Mouse (Mus musculus): ENCODE data around the gene Naa25. TPM values are rescaled to one million over a fixed set of nuclear protein-coding genes. Genes with fewer than 3 reads are reported as not detected.
A peak's percentile ranks its signal among the peaks of the same experiment; 100 is the strongest.

Naa25 gene
- total RNA-seq, 2 experiments from 2014 or later = 19.9 to 20.5 TPM

DNA sequence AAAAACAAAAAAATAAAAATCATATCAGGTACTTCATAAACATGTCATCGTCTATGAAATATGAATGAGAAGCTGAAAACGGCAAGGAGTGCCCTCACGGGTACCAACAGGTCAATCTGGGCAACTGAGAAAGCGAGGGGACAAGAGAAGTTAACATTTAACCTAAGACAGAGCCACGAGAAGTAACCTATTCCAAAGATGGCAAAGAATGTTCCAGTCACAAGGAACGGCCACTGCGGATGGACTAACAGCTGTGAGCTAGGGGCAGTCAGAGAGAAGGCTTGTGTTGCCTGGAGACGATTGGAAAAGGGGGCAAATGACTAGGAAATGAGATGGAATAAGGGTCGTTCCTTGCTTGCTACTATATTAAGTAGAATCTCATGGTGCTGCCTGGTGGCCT lies 52.7 kb downstream of the Naa25 start:
- intact Hi-C loops (cut with DNase I; ENCODE audit: low total_unique reads) = no loop called here
- no peak for DNase-seq

DNA sequence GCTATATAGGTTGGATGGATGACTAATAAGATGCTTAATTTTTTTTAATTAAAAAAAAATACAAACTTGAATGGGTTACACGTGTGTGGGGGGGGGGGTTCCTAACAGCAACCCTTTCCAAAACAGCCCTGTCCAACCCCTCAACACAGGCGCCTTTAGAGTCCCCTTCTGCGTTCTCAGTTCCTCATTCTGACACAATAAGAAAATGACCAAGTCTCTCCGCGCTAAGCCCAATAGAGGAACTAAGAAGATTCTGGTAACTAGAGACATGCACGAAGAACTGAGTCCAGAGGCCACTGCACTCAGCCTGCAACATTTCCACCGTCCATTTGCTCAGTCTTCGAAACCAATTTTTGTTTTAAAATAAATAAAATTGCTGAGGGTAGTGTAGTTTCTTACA lies 53.5 kb downstream of the Naa25 start:
- no peak for DNase-seq

GRCm38 (mm10) chr5:121451644-121452025 lies 53.9 kb downstream of the Naa25 start, which contains the start of gene Tmem116:
Tmem116 (plus strand) TSS chr5:121451893.
- intact Hi-C loops (cut with DNase I; ENCODE audit: low total_unique reads) = no loop called here
- DNase-seq = peak; percentile 31

More for the DNA sequence above, 53.5 kb downstream of the Naa25 start:
- intact Hi-C loops (cut with DNase I; ENCODE audit: low total_unique reads) = no loop called here

DNA sequence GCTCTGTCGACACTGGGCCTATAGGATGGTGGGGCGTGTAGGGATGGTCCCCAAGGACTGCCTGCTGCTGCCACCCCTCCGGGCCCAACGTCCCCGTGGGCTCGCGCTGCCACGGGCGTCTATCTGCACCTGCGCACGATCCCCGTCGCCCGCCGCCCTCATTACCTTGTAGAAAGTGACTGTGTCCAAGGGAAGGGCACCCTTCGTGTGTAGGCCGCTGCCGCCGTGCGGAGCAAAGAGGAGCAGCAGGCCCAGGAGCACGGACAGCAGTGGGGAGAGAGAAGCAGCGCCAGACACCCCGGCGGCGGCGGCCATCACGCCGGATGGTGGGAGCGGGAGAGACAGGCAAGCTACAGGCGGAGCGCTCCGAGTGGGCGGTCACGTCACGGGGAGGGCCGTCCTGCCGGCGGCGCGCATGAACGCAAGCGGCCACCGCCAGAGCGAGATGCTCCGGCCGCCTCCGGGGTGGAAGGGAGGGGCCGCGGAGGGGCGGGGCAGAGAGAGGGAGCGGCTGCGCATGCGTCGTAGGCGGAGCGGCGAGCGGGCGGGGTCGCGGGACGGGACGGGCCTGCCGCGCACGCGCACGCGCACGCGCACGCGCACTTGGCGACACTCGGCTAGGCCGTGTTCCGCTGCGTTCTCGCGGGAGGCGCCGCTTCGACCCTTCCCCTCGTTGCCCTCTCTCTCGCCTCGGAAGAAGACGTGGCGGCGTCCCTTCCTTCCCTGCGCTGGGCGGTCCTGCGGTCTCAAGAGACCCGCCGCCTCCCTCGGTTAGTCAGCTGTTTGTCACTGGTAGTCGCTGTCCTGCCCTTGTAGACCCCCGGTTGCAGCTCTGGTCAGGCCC lies 54.5 kb downstream of the Naa25 start, which contains the start of gene Erp29:
Gene Erp29, minus strand, starts transcription at position 481 of the 844 bp plus-strand sequence.
- DNase-seq = peak; percentile 99
- intact Hi-C loops (cut with DNase I; ENCODE audit: low total_unique reads) = no loop called here

DNA sequence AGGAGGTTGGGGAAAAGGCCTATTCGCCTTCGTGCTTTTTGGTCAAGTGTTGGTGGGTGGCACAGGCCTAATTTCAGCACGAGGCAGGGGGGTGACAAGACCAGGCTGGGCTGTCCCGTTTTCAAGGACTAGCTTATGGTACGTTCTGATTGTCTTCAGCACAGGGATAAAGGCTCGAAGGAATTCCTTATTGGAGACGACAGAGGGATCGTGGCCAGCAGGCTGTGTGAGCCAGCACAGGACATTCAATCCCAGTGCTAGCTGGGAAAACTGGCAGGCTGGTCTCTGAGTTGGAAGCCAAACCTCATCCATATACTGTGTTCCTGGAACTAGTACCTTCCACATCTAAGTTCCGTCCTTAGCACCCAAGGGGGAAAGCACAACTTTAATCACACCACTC lies 55.2 kb downstream of the Naa25 start:
- intact Hi-C loops (cut with DNase I; ENCODE audit: low total_unique reads) = no loop called here
- DNase-seq = peak; percentile 69

- intact Hi-C loops (cut with DNase I; ENCODE audit: low total_unique reads) = no loop called here
- DNase-seq = no peak
Measured at GRCm38 (mm10) chr5:121453743-121454502, 56.2 kb downstream of the Naa25 start.

GRCm38 (mm10) chr5:121454503-121454782 lies 56.7 kb downstream of the Naa25 start:
- DNase-seq = no peak
- intact Hi-C loops (cut with DNase I; ENCODE audit: low total_unique reads) = no loop called here

DNA sequence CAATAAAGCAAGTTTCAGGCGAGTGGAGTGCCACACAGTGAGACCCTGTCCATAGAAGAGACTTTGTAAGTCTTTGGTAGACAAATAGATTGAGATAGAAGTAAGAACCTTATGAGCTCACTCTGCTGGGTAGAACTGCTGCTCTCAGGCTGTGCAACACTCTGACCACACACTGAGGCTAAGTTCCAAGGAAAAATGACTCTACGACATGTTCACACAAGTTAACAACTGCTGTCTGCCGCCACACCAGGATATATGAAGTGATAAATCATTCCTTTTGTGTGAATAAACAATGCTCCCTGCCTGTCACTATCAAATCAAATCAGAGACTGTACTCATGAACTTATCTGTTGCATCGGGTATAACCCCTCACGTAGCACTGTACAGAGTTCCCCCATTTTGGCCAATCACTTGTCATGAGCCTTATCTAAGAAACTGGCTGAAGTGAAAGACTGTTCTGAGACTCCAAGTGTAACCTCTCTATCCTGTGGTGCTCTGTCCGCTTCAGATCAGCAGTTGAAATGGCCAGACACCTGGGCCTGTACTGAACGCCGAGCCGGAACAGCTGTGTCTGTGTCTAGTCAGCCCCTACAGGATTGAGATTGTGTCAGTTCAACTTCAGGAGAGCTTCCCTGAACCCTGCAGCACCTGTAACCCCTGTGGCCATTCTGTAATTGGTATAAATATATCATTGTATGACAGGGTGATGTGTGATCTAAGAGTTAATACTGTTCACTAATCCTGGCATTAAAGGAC lies 58.0 kb downstream of the Naa25 start:
- DNase-seq = no peak
- intact Hi-C loops (cut with DNase I; ENCODE audit: low total_unique reads) = no loop called here

DNA sequence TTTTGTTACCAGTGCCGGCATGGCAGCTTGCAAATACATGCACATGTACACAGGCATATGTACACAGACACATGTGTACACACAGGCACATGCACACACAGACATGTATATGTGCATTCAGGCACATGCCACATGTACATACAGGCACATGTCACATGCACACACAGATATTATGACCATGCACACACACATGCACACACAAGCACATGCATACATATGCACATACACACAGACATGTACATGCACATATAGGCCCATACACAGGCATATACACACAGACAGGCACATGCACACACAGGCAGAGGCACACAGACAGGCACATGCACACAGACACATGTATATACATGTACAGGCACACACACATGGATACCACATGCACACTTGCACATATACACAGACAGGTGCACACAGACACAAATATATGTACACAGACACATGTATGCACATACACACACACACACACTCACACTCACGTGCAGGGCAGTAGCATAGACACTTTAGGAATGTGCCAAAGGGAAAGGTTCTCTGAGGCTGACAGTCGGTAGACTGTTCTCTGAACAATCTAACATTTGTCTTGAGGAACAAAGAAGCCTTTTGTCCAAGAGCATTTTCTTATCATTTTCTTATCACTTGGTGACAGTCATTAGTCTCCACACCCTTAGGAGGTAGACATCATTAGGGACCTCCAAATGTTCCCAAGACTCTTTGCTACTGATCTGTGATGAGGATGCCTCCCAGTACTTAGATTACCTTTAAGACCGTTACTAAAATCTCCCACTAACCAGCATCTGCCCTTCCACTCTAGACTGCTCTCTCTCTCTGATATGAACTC lies 63.8 kb downstream of the Naa25 start:
- DNase-seq = no peak
- intact Hi-C loops (cut with DNase I; ENCODE audit: low total_unique reads) = no loop called here

DNA sequence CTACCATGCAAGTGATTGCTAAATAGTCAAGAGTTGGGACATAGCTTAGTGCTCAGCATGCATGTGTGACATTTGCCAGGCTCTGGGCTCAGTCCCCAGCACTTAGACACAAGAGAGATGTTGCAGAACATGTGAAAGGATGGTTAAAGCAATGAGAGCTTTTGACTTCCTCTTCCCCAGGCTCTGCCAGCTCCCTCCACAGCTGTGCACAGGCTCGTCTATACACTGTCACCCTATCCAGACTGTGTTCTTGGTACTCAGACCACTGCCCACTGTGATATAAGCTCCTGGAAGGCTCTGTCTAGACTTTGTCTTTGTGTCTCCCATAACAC lies 64.4 kb downstream of the Naa25 start:
- intact Hi-C loops (cut with DNase I; ENCODE audit: low total_unique reads) = no loop called here
- DNase-seq = no peak

DNA sequence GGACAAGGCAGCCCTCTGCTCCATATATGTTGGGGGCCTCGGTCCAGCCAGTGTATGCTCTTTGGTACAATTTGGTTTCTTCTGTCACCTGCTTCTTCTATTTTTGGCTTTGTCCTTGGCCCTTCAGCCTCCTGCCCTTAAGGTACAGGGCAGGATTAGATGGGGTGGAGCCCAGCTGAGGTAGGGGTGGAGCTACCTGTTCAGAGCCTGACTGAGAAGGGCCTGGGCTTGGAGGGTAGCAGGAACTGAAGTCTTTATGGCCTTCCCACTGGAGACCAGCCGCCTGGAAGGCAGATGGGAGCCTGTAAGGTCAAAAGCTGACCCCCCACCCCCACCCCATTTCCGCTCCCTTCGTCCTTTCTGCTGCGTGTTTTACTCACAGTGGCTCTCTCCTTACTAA lies 65.2 kb downstream of the Naa25 start:
- intact Hi-C loops (cut with DNase I; ENCODE audit: low total_unique reads) = no loop called here
- DNase-seq = no peak

DNA sequence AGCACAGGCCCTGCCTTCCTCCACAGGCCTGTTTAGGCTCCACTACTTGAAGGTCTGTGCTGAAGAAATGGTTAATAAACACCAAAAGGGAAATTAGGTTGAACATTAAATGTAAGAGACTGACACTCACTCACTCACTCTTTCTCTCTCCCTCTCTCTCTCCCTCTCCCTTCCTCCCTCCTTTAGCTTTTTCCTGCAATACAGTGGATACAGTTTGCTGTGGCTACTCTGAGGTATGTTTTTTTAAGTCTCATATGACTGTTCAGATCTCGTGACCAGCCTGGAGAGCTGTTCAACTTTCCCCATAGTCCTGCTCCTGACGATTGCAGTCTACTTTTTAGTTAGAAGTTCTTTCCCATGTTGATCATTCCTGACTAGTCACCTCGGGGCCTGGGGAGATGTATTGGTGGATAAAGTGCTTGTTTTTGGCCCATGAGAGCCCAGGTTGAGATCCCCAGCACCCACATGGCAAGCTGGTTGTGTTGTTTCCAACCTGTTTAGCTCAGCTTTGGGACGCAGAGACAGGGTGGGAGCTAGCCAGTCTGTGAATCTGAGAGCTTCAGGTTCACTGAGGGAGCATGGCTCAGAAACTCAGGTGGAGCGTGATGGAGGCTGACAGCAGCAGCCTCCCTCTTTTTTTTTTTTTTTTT lies 66.0 kb downstream of the Naa25 start:
- intact Hi-C loops (cut with DNase I; ENCODE audit: low total_unique reads) = no loop called here
- DNase-seq = no peak

DNA sequence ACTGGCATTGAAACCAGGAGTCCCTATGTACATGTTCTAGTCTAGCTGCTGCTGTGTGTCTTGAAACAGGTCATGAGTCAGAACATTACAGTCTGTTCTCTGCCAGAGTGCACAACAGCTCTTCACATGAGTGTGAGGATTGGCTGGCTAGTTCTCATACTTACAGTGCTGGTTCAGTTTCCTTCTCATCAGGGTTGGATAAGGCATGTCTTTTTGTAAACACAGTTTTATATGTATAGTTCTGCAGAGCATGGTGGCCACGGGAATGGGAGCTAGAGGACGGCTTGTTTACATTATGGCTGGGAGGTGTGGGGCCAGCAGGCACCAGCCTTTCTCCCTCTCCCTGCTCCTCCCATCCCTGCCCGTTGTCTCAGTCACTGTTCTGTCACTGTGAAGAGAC lies 71.8 kb downstream of the Naa25 start:
- intact Hi-C loops (cut with DNase I; ENCODE audit: low total_unique reads) = no loop called here
- no peak for DNase-seq

GRCm38 (mm10) chr5:121472411-121472810 lies 74.7 kb downstream of the Naa25 start:
- intact Hi-C loops (cut with DNase I; ENCODE audit: low total_unique reads) = no loop called here
- no peak for DNase-seq

- DNase-seq = no peak
- intact Hi-C loops (cut with DNase I; ENCODE audit: low total_unique reads) = no loop called here
Measured at GRCm38 (mm10) chr5:121474610-121475009, 76.9 kb downstream of the Naa25 start.

GRCm38 (mm10) chr5:121476040-121476439 lies 78.3 kb downstream of the Naa25 start:
- no peak for DNase-seq
- intact Hi-C loops (cut with DNase I; ENCODE audit: low total_unique reads) = no loop called here

DNA sequence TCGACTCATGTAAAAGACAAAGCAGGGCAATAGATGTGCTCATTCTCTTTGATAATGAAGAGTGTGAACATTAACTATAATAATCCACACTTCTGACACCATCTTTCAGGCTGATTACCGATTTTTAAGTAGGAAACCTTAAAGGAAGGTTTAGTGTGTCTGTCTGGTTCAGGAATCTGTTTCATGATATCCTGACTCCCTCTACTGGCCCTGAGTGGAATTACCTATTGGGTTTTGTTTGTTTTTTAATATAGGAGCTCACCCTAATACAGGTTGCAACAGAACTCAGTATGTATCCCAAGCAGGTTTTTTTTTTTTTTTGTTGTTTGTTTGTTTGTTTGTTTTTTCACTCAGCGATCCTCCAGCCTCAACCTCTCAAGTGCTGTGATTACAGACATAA lies 79.9 kb downstream of the Naa25 start:
- intact Hi-C loops (cut with DNase I; ENCODE audit: low total_unique reads) = no loop called here
- DNase-seq = no peak

DNA sequence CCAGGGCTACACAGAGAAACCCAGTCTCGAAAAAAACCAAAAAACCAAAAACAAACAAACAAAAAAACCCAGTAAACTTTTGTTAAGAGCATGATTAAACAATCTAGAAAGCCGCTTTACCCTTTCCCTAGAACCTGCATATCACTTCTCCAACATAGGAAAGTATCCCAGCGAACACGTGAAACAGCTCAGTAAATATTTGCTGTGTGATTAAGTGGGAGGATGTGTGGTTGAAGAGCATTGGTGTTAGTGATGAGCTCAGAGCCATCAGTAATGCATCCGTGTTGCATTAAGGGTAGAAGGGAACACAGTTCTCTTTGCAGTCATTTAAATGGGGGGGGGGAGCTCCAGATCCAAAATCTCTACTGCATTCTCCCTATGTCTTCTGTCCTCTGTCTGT lies 87.1 kb downstream of the Naa25 start:
- DNase-seq = no peak
- intact Hi-C loops (cut with DNase I; ENCODE audit: low total_unique reads) = no loop called here

DNA sequence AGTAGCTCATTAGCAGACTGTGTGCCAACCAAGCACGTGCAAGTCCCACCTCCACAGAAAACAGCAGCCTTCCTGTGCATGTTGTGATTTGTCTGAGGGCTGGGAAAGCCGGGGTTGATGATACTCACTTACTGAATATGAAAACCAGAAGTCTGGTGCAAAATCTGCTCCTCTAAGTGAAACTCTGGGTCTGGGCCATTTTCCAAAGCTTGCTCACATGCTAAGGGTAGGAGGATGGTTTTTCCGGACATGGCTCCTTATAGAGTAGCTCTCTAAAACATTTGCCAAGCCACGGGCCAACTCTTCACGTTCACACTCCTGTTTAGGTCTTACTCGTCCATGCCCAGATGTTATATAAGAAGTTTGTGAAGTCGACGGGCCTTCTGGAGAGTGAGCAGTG lies 95.6 kb downstream of the Naa25 start:
- no peak for DNase-seq
- intact Hi-C loops (cut with DNase I; ENCODE audit: low total_unique reads) = no loop called here

All from gastrocnemius, postnatal 14 days (tissue).